Mouse (Mus musculus): ENCODE results near the gene Impdh1.
"Not testable (repeated sequence)": the region's sequence is repeated elsewhere in the genome, so short reads cannot be mapped to it uniquely, and the experiment has no call there.

The Impdh1 gene

DNA sequence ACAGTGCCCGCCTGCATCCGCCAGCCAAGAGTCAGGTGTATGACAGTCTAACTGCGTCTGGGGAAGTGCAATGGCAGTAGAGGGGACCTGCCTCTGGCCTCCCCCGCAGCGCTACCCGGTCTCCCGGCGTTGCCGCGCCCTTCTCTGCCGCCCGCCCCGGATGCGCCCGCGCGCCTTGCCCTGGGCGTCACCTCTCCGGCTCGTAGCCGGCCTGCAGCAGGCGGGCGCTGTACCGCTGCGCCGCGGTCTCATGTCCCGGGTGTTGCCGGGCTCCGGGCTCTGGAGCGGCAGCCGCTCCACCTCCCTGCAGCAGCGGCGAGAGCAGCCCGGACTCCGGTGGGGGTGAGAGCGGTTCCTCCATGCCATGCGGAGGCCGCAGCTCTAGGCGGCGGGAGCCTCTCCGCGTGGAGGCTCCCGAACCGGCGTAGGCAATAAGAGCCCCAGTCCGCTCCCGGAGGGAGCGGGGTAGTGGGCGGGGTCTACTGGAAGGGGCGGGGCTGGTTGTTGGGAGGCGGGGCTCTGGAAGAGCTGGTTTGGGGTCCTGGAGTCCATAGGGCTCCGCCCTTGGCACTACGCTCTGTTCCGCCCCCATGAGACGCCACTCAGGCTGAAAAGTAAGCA is at the start of gene Impdh1:
Gene Impdh1 (minus strand): TSS at position 484 of the 621 bp plus-strand sequence.
- peak; percentile 46 for ATAC-seq (ENCODE audit: insufficient number of reproducible peaks, low FRiP score, low TSS enrichment)

DNA sequence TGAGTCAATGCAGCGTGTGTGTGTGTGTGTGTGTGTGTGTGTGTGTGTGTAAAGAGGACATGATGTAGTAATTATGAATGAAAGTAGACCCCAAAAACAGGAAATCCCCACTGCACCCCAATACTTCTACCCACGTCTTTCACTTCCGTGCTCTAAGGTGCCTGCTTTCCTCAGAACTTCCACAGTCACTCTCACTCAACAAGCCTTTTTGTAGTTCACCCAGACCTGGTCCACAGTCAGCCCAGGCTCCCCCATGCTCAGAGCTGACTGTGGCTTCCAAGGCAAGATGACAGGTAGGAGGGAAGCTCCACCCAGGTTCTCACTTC is 48.3 kb upstream of the Impdh1 start:
- no peak for ATAC-seq (ENCODE audit: insufficient number of reproducible peaks, low FRiP score, low TSS enrichment)

DNA sequence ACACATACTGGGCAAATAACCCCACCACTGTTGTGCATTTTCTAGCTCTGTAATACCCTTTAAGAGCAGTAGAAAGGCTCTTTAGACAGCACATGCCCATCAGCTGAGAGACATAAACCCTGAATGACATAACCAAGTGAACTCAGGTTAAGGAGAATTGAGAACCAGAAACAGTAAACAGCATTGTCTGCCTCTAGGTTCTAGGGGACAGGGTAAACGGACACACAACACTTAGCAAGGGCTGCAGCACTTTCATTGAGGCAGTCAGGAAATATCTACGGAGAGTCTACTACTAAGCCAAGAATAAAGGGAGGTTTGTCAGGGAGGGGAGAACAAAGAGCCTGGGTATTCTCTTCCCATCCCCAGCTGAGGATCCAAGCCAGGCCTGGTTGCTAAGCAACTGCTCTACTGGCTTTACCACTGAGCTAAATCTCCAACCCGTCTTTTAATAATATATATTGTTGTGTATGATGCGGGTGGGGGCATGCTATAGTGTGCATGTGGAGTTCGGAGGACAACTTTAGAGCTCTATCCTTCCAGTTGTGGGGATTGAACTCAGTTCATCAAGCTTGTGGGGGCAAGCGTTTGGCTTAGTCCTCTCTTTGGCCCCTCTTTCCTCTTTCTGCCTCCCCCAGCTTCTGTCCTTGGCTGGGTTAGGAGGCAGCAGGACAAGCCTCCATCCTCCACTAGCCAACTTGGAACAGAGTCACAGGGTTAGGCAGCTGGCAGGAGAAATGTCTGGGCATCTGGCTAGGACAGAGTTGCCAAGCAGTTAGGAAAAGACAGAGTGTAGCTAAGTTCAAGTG is 47.7 kb upstream of the Impdh1 start:
- no peak for ATAC-seq (ENCODE audit: insufficient number of reproducible peaks, low FRiP score, low TSS enrichment)

DNA sequence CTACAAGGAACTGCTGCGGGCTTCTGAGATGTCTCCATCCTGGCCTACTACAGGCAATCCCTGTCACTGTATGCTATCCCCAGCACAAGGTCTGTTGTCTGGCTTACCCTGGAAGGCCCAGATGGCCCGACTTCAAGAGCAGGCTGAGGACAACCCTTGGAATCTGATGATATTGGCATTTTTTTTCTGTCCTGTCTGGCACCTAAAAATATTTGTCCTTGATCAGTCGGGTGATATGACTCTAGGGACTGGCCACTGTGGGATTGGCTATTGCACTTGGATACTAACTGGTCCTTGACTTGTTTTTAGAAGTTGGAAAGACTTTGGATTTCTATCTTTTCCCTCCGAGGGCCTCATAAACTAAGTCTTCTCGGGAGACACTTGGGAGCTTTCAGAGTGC is 45.7 kb upstream of the Impdh1 start:
- ATAC-seq (ENCODE audit: insufficient number of reproducible peaks, low FRiP score, low TSS enrichment): no peak

DNA sequence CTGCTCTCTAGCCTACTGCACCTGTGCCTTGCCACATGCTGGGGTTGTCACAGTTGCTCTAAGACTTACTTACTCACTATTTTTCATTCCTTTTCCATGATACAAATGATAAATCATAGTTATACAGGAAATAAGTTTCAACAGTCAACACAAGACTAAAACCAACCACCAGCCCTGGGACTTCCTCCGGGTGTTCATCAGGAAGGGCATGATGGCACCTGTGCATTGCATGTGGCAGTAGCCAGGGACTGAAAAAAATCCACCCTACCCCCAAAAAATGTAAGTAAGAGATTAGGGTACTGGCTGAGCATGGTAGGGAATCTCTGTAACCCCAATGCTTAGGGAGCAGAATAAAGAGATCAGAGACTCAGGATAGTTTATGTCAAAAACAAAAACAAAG is 43.3 kb upstream of the Impdh1 start:
- no peak for ATAC-seq (ENCODE audit: insufficient number of reproducible peaks, low FRiP score, low TSS enrichment)

DNA sequence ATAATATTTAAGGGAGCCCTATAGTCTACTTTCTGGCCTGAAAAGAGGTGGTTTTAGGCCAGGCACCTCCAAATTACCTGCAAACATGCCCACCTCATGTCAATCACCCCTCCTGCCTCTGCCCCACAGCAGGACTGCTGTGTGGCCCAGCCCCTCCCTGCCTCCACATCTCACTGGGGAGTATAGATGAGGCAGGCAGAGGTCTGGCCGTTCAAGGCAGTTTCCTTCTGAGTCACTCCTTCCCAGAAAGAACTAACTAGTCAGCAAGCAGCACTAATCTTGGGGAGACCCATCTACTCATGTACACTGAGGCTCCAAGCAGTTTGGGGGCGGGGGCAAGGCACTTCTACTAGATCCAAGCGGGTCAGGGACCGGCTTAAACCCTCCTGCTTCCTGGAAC is 30.9 kb upstream of the Impdh1 start:
- no peak for ATAC-seq (ENCODE audit: insufficient number of reproducible peaks, low FRiP score, low TSS enrichment)

DNA sequence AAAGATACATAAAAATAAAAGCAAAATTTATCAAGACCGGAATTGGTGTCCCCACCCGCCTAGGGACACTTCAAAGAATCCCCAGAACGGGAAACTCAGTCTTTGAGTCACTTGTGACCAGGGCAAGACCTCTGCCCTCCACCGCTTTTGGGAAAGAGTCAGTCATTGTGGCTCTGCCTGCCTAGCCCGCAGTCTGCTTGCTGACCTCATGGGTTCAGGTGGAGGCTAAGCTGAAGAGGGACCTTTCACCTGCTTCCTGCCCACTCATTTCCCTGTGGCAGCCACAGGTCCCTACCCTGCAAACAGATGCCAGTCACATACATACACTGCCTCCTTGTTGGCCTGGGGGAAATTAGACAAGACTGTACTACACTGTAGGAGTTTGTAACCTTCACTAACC is 30.4 kb upstream of the Impdh1 start:
- ATAC-seq (ENCODE audit: insufficient number of reproducible peaks, low FRiP score, low TSS enrichment): no peak

DNA sequence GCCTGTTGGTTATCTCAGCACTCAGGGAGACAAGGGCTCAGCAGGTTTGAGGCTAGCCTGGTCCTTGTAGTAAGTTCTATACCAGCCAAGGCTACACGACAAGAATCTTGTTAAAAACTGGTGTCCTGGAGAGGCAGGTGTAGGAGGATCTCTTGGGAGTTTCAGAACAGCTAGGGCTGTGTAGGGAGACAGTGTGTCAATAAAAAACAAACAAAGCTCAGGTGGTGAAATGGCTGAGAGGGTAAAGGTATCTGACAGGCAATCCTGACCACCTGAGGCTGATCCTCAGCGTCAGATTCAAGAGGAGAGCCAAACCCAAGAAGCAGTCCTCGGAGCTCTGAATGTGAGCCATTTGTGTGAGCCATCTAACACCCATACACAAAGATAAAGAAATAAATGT is 30.0 kb upstream of the Impdh1 start:
- ATAC-seq (ENCODE audit: insufficient number of reproducible peaks, low FRiP score, low TSS enrichment): no peak

DNA sequence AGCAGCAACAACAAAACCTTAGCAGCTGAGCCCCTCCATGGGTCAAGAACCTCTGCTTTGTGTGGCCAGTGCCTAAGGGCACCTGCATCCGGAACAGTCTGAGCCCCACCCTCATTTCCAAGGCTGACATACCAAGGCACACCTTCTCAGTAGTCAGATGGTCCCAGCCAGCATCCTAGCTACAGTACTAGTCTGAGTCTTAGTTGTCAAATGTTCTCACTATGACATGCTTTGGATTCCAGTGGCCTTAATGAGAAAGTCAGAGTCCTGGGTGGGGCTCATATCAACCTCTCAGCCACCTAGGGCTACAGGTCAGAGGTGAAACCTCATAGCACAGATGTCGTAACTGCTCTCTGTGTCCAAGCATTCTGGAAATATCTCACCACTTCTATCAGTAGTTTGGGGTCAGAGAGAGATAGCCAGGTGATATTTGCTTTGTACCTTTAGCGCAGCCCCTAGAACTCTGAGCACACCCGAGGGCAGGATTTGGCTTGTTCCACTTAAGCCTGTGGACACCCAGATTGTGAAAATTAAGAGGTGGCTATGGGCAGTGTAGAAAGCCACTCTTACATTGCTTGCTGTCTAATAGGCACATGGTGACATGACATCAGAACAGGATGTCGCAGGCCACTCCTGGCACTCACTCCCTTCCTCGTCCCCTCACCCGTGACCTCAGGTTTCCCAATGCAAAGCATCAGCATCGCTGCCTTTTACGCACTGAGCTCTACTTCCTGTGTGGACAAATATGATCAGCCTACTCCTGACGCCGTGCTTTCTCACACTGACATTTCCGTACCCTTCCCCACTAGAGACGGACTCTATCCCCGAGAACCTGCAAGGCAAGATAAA is 29.3 kb upstream of the Impdh1 start:
- no peak for ATAC-seq (ENCODE audit: insufficient number of reproducible peaks, low FRiP score, low TSS enrichment)

DNA sequence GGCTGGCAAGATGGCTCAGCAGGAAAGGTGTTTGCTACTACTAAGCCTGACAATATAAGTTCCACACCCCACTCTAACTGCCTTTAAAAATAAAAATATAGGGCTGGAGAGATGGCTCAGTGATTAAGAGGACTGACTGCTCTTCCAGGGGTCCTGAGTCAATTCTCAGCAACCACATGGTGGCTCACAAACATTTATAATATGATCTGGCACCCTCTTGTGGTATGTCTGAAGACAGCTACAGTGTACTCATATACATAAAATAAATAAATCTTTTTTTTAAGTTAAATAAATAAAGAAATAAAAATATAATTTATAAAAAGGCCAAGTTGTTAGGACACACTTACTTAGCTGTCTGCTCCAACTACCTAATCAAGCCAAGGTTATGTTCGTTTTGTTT is 26.1 kb upstream of the Impdh1 start:
- ATAC-seq (ENCODE audit: insufficient number of reproducible peaks, low FRiP score, low TSS enrichment): no peak

DNA sequence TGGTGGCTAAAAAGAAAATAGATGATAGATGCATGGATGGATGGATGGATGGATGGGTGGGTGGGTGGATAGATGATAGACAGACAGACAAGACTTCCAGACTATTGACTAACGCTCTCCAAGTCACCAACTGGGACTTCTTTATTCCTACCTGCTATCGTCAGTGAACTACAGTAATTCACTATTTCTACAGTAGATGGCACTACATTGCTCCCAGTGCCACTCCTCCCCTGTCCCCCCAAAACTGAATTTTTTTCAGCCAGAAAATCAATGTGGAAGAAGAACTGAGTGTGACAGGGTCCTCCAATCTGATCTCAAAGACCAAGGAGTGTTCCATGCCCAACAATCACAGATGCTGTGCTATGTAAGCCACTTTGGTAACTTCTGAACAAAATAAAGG is 25.5 kb upstream of the Impdh1 start:
- ATAC-seq (ENCODE audit: insufficient number of reproducible peaks, low FRiP score, low TSS enrichment): no peak

DNA sequence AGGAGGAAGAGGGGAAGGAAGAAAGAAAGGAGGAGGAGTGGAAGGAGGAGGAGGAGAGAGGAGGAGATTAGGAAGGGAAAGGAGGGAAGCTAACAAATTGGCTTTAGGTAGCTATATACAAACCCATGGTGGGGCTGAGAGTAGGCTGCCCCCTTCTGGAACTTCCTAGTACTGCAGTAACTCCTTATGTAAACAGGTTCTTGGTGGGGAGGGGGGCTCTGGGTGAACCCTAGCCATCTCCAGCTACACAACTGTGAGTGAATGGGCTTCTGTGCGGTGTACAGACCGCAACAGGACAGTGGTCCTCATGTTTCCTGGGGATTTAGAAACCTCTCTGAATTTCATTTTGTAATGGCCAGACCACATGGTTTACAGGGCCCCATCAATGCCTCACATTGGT is 24.6 kb upstream of the Impdh1 start:
- ATAC-seq (ENCODE audit: insufficient number of reproducible peaks, low FRiP score, low TSS enrichment): peak; percentile 26; the same call in 1 of the 2 replicates

DNA sequence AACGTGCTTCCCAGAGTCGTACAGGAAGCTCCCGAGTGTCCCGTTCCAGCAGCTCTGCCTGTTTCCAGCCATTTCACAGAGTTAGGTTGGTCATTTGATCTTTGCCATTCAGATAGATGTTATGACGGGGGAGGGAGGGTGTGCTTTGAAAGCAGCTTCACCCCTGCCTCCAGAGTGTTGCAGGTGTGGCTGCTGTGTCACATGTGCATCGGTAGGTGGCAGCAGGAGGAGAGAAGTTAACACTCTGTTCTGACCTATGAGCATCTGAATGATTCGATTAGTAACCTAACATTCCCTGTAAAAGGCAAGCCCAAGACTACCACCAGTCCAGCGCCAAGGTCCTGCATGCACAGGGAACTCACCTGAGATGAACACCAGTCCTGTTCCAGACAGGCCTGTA is 18.1 kb upstream of the Impdh1 start:
- ATAC-seq (ENCODE audit: insufficient number of reproducible peaks, low FRiP score, low TSS enrichment): no peak

DNA sequence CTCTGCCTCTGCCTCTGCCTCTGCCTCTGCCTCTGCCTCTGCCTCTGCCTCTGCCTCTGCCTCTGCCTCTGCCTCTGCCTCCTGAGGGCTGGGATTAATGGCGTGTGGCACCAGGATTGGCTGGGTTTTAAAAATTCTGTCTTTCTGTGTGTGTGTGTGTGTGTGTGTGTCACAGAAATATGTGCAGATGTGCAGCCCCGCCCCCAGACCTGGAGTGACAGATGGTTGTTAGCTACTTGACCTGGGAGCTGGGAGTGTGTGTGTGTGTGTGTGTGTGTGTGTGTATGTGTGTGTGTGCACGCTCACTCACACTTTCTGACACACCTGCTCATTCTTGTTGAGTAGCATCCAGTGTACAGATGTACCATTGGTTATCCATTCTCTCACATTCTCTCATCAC is 17.5 kb upstream of the Impdh1 start:
- ATAC-seq (ENCODE audit: insufficient number of reproducible peaks, low FRiP score, low TSS enrichment): no peak

DNA sequence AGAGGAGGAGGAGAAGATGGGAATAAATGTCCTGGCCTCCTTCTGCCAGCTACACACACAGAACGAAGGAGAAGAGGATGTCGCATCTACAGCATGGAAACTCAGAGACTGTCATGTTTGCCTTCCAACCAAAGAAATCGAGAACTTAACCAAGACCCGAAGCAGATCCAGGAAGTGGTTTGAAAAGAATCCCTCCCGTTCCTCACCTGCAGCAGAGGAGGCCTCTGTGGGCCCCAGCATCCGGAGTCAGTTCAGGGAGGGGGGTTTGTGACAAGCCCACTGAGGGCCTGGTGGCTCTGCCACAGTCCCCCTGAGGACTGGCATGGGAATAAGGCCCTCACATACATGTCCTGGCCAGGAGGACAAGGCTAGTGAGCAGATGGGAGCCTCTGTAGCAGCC is 16.2 kb upstream of the Impdh1 start:
- ATAC-seq (ENCODE audit: insufficient number of reproducible peaks, low FRiP score, low TSS enrichment): no peak

DNA sequence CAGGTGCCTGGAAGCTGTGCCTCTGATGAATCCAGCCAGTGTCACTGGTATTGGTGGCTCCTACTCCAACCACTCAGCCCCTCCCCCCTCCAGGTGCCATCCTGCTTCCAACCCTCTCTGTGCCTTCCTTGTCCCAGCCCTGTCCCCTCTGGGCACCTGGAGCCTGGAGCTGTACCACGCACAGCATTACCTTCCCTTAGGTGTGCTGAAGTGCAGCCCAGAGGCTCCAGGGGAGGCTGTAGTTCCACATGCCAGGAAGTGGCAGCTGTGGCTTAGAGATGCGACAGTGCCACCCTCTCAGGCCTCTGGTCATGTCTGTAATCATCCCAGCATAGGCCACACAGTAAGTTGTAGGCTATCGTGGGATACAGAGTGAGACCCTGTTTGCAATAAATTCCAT is 15.6 kb upstream of the Impdh1 start:
- no peak; the same call in 1 of the 2 replicates for ATAC-seq (ENCODE audit: insufficient number of reproducible peaks, low FRiP score, low TSS enrichment)

DNA sequence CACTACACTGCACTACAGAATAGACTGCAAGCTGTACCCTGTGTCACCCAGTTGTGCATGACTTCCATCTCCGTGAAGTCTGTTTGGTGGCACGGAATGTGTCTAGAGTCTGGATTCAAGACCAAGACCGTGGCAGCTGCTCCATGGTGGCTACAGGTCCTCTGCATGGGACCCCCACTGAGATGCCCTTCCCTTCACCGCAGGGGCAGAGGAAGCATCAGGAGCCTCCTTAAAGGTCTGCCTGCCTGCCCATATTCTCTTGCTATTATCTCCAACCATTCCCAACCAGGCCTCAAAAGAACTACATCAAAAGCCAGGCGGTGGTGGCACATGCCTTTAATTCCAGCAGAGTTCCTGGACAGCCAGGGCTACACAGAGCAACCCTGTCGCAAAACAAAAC is 14.2 kb upstream of the Impdh1 start:
- no peak for ATAC-seq (ENCODE audit: insufficient number of reproducible peaks, low FRiP score, low TSS enrichment)

DNA sequence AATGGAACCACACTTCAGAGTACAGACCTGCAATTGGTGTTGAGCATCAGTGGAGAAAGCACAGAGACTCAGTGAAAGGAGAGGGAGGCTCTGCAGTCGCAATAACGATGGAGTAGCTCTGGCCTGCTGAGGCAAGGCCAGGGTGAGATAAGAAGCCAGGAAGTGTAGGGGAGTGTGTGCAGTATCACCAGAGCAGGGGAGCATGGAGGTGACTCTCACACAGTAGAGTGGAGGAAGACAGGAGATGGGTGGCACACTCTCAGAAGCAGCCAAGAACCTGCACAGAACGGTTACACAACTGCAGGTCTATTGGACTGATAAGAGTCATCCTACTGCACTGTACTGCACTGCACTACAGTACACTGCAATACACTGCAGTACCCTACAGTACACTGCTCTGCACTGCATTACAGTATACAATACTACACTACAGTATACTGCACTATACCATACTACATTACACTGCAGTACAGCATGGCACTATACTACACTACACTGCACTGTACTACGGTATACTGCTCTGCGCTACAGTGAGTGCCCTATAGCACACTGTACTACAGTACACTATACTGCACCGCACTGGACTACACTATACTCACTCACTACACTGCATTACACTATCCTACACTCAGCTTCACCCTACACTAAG is 13.2 kb upstream of the Impdh1 start:
- no peak for ATAC-seq (ENCODE audit: insufficient number of reproducible peaks, low FRiP score, low TSS enrichment)

DNA sequence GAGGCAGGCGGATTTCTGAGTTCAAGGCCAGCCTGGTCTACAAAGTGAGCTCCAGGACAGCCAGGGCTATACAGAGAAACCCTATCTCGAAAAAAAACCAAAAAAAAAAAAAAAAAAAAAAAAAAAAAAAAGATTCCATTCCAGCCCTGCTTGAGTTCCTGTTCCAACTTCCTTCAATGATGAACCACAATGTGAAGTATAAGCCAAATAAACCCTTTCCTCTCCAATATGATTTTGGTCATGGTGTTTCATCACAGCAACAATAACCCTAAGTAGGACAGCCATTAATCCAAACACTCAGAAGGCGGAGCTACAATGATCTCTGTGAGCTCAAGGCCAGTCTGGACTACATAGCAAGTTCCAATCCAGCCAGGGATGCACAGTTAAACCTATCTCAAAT is 1.6 kb upstream of the Impdh1 start:
- ATAC-seq (ENCODE audit: insufficient number of reproducible peaks, low FRiP score, low TSS enrichment): not testable (repeated sequence)

DNA sequence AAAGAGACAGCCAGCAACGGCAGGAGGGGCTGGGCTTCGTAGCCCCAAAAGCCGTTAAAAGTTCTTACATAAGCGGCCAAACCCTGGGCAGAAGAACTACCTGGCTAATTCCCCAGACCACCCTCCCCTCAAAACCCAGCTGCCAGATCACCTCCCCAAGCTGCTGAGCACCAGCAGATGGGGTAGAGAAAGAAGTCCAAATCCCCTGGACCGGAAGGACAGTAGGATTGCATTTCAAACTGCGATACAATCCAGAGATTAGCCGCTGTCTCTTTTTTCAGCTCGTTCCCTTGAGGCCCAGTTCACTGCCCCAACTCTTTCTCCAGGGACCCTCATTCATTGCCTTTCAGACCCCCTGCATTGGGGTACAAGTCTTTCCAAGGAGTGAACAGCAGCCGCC is 983 bp downstream of the Impdh1 start:
- no peak for ATAC-seq (ENCODE audit: insufficient number of reproducible peaks, low FRiP score, low TSS enrichment)

DNA sequence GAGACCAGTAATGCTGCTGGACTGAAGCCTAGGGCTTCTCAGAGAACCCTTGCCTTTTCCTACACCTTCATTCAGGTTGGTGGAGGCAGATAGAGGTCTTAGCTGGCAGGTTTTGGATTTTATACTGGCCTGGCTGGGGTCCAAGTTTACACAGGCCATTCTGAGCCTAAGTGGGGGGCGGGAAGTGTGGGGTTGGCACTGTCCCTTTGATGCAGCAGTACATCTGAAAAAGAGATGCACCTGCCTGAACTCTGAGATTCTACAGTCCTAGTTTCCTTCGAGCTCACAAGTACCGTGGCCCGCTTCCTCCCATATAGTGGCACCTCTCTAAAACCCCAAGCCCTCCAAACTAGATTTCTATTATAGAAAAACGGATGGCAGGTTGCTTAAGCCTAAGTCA is 1.4 kb downstream of the Impdh1 start:
- no peak for ATAC-seq (ENCODE audit: insufficient number of reproducible peaks, low FRiP score, low TSS enrichment)

All from cerebellum, adult (tissue).